Mouse (Mus musculus): ENCODE measurements around the gene Asic2. TPM values are rescaled to one million over a fixed set of nuclear protein-coding genes. Genes with fewer than 3 reads are reported as not detected.
A peak's percentile ranks its signal among the peaks of the same experiment; 100 is the strongest.

Asic2 gene
- polyA plus RNA-seq, 1 experiment from 2014 or later = not detected

DNA sequence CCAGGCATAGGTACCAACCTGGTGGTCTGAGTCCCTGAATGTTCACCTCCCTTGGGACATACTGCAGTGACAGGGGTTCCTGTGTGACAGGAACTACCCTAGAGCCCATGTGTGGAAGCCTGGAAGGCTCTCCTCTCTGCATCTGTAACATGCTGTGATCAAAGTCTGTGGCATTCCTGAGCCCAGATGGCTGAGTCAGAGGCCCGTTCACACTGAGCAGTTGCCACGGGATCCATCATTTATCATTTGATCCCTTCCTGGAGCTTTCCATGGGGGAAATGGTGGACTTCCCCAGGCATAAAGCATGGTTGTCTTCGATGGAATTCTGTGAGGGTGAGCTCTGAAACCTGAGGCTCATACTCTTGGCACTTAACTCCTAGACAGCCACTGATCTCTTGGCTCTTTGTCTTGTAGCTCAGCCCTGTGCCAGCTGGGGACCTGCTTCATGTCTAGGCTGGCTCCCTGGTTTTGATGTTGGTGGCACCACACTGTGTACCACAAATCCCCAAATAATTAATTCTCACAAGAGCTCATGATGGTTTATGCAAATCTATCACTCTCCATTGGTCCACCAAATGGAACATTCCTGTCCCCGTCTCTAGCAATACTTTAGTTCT, 1054.7 kb downstream of the Asic2 start:
- WGBS (ENCODE audit: insufficient replicate concordance) = 30% methylated on average over 4 of the region's 4 CpGs
- no peak overlapping the region for H3K27ac ChIP-seq (ENCODE audit: low read length)
- H3K36me3 ChIP-seq (ENCODE audit: control insufficient read depth, insufficient read depth) = no peaks in the 10 kb centered on the region
- ATAC-seq (ENCODE audit: low read depth) = no peak
- H3K4me3 ChIP-seq (ENCODE audit: low read depth, low read length) = no peak overlapping the region
- H3K4me2 ChIP-seq (ENCODE audit: low read depth, low read length) = no peak overlapping the region
- no peaks in the 10 kb centered on the region for H3K4me1 ChIP-seq (ENCODE audit: control insufficient read depth, low read depth, low read length)
- H3K27me3 ChIP-seq (ENCODE audit: control insufficient read depth, insufficient read depth, low read depth, low read length) = no peaks in the 10 kb centered on the region
- H3K9ac ChIP-seq (ENCODE audit: low read depth, low read length) = no peak overlapping the region
- H3K9me3 ChIP-seq (replicated peaks; ENCODE audit: control insufficient read depth, low read length) = no peaks in the 10 kb centered on the region

DNA sequence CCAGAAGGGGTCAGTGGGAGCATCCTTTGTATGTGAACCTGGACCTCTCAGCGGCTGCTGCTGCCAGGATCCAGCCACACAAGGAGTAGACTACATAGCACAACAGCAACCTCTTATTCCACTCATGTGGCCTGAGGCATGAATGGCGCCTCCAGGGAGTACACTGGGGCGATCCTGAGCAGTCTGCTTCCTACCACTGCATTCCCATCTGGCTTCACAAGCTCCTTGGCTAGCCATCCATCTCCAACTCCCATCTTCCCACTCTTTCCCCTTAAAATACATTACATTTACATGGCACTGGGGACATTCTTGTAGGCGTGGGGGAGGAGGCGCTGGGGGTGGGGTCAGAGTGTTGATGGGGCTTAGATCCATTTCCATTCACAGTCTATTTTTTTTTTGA, 1055.5 kb downstream of the Asic2 start:
- H3K36me3 ChIP-seq (ENCODE audit: control insufficient read depth, insufficient read depth) = no peaks in the 10 kb centered on the region
- 60% methylated on average over 5 of the region's 5 CpGs for WGBS (ENCODE audit: insufficient replicate concordance)
- no peak overlapping the region for H3K9ac ChIP-seq (ENCODE audit: low read depth, low read length)
- no peak for ATAC-seq (ENCODE audit: low read depth)
- no peak overlapping the region for H3K4me3 ChIP-seq (ENCODE audit: low read depth, low read length)
- no peak overlapping the region for H3K27ac ChIP-seq (ENCODE audit: low read length)
- H3K4me1 ChIP-seq (ENCODE audit: control insufficient read depth, low read depth, low read length) = no peaks in the 10 kb centered on the region
- no peaks in the 10 kb centered on the region for H3K27me3 ChIP-seq (ENCODE audit: control insufficient read depth, insufficient read depth, low read depth, low read length)
- H3K4me2 ChIP-seq (ENCODE audit: low read depth, low read length) = no peak overlapping the region
- H3K9me3 ChIP-seq (replicated peaks; ENCODE audit: control insufficient read depth, low read length) = no peaks in the 10 kb centered on the region

DNA sequence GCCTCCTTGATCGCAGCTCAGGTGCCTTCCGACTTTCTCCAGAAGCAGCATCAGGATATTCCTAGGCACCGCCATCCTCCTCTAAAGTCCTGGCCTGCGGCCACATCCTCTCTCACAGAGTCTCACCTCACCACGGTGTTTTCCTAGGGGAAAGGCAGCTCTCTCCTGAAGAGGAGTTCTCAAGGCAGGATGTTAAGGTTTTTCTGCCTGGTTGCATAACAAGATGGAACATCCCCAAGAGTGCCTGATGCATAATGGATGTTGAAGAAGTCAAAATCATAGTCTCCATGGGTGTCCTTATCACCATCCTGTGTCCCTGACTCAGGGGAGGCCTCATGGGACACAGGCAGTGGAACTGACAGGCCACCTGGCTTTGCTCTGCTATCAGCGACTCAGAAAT, 1060.4 kb downstream of the Asic2 start:
- Histone ChIP-seq H3K4me1 (ENCODE audit: control insufficient read depth, low read depth, low read length) (no peaks in the 10 kb centered on the region), H3K36me3 (ENCODE audit: control insufficient read depth, insufficient read depth) (no peaks in the 10 kb centered on the region), H3K9ac (ENCODE audit: low read depth, low read length) (no peak overlapping the region), H3K27me3 (ENCODE audit: control insufficient read depth, insufficient read depth, low read depth, low read length) (no peaks in the 10 kb centered on the region), H3K27ac (ENCODE audit: low read length) (no peak overlapping the region), H3K4me2 (ENCODE audit: low read depth, low read length) (no peak overlapping the region), H3K9me3 (replicated peaks; ENCODE audit: control insufficient read depth, low read length) (no peaks in the 10 kb centered on the region), H3K4me3 (ENCODE audit: low read depth, low read length) (no peak overlapping the region)
- no peak for ATAC-seq (ENCODE audit: low read depth)
- 71% methylated on average over 6 of the region's 6 CpGs for WGBS (ENCODE audit: insufficient replicate concordance)

GRCm38 (mm10) chr11:80906456-80906855, 1061.8 kb downstream of the Asic2 start:
- ATAC-seq (ENCODE audit: low read depth) = no peak
- Histone ChIP-seq H3K9me3 (replicated peaks; ENCODE audit: control insufficient read depth, low read length) (no peaks in the 10 kb centered on the region), H3K27me3 (ENCODE audit: control insufficient read depth, insufficient read depth, low read depth, low read length) (no peaks in the 10 kb centered on the region), H3K4me1 (ENCODE audit: control insufficient read depth, low read depth, low read length) (no peaks in the 10 kb centered on the region), H3K27ac (ENCODE audit: low read length) (no peak overlapping the region), H3K4me2 (ENCODE audit: low read depth, low read length) (no peak overlapping the region), H3K36me3 (ENCODE audit: control insufficient read depth, insufficient read depth) (no peaks in the 10 kb centered on the region), H3K4me3 (ENCODE audit: low read depth, low read length) (no peak overlapping the region), H3K9ac (ENCODE audit: low read depth, low read length) (no peak overlapping the region)
- 24% methylated on average over 4 of the region's 4 CpGs for WGBS (ENCODE audit: insufficient replicate concordance)

DNA sequence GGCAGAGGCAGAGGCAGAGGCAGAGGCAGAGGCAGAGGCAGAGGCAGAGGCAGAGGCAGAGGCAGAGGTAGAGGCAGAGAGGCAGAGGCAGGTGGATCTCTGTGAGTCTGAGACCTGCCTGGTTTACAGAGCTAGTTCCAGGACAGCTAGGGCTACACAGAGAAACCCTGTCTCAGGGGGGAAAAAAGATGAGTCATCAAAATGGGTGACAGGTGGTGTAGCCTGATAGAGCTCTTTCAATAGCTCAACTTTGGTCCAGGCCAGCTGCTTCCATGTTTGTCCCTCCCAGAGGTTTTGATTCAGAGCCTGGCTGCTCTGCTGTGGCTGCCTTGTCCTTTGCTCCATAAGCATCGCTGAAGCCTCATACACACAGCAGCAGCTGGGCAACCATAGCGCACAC, 1063.7 kb downstream of the Asic2 start:
- H3K4me3 ChIP-seq (ENCODE audit: low read depth, low read length) = no peak overlapping the region

GRCm38 (mm10) chr11:80903426-80903825, 1064.8 kb downstream of the Asic2 start:
- no peak for ATAC-seq (ENCODE audit: low read depth)
- 75% methylated on average over 10 of the region's 10 CpGs for WGBS (ENCODE audit: insufficient replicate concordance)
- Histone ChIP-seq H3K27me3 (ENCODE audit: control insufficient read depth, insufficient read depth, low read depth, low read length) (no peaks in the 10 kb centered on the region), H3K4me2 (ENCODE audit: low read depth, low read length) (no peak overlapping the region), H3K36me3 (ENCODE audit: control insufficient read depth, insufficient read depth) (no peaks in the 10 kb centered on the region), H3K4me3 (ENCODE audit: low read depth, low read length) (no peak overlapping the region), H3K4me1 (ENCODE audit: control insufficient read depth, low read depth, low read length) (no peaks in the 10 kb centered on the region), H3K9ac (ENCODE audit: low read depth, low read length) (no peak overlapping the region), H3K27ac (ENCODE audit: low read length) (no peak overlapping the region), H3K9me3 (replicated peaks; ENCODE audit: control insufficient read depth, low read length) (no peaks in the 10 kb centered on the region)

More for the DNA sequence above, 1063.7 kb downstream of the Asic2 start:
- Histone ChIP-seq H3K4me1 (ENCODE audit: control insufficient read depth, low read depth, low read length) (no peaks in the 10 kb centered on the region), H3K4me2 (ENCODE audit: low read depth, low read length) (no peak overlapping the region), H3K9me3 (replicated peaks; ENCODE audit: control insufficient read depth, low read length) (no peaks in the 10 kb centered on the region), H3K9ac (ENCODE audit: low read depth, low read length) (no peak overlapping the region), H3K36me3 (ENCODE audit: control insufficient read depth, insufficient read depth) (no peaks in the 10 kb centered on the region), H3K27ac (ENCODE audit: low read length) (no peak overlapping the region), H3K27me3 (ENCODE audit: control insufficient read depth, insufficient read depth, low read depth, low read length) (no peaks in the 10 kb centered on the region)
- ATAC-seq (ENCODE audit: low read depth) = peak; percentile 43; the same call in 1 of the 2 replicates
- 68% methylated on average over 2 of the region's 2 CpGs for WGBS (ENCODE audit: insufficient replicate concordance)

DNA sequence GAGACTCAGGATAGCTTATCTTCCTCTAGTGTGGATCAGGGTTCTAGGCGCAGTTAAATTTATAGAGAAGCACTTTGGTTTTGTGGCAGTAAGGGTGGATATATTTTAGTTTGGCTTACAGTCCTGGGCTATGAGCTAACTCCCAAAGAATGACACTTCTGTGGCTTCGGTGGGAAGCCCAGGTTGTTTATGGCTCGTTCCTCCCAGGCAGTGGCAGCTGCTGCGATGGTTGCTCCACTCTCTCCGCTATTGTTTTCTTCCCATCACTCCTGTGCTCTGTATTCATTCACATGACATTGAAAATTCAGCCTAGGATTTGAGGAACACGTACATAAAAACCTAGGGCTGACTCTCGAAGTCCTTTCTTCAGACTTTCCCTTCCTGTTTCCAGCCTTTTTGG, 1065.6 kb downstream of the Asic2 start:
- WGBS (ENCODE audit: insufficient replicate concordance) = 40% methylated on average over 7 of the region's 7 CpGs

DNA sequence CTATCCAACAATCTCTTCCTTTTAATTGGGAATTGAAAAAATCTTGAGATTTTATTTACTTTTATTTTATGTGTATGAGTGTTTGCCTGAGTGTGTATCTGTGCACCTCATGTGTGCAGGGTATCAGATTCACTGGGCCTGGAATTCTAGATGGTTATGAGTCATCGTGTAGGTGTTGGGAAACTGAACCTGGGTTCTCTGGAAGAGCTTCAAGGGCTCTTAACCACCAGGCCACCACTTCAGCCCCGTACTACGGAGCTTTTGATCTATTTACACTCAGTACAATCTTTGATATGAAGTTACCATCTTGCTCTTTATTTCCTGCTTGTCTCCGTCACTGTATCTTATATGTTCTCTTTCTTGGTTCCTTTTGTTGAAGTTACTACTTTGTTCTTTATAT, 1067.7 kb downstream of the Asic2 start:
- Histone ChIP-seq H3K9me3 (replicated peaks; ENCODE audit: control insufficient read depth, low read length) (no peaks in the 10 kb centered on the region), H3K4me3 (ENCODE audit: low read depth, low read length) (no peak overlapping the region), H3K4me1 (ENCODE audit: control insufficient read depth, low read depth, low read length) (no peaks in the 10 kb centered on the region), H3K36me3 (ENCODE audit: control insufficient read depth, insufficient read depth) (no peaks in the 10 kb centered on the region), H3K27ac (ENCODE audit: low read length) (no peak overlapping the region), H3K27me3 (ENCODE audit: control insufficient read depth, insufficient read depth, low read depth, low read length) (no peaks in the 10 kb centered on the region), H3K4me2 (ENCODE audit: low read depth, low read length) (no peak overlapping the region), H3K9ac (ENCODE audit: low read depth, low read length) (no peak overlapping the region)
- 65% methylated on average over 4 of the region's 4 CpGs for WGBS (ENCODE audit: insufficient replicate concordance)
- no peak for ATAC-seq (ENCODE audit: low read depth)

More for the DNA sequence above, 1065.6 kb downstream of the Asic2 start:
- no peaks in the 10 kb centered on the region for H3K9me3 ChIP-seq (replicated peaks; ENCODE audit: control insufficient read depth, low read length)
- no peak overlapping the region for H3K27ac ChIP-seq (ENCODE audit: low read length)
- H3K4me2 ChIP-seq (ENCODE audit: low read depth, low read length) = no peak overlapping the region
- no peaks in the 10 kb centered on the region for H3K27me3 ChIP-seq (ENCODE audit: control insufficient read depth, insufficient read depth, low read depth, low read length)
- no peak overlapping the region for H3K9ac ChIP-seq (ENCODE audit: low read depth, low read length)
- H3K36me3 ChIP-seq (ENCODE audit: control insufficient read depth, insufficient read depth) = no peaks in the 10 kb centered on the region
- no peaks in the 10 kb centered on the region for H3K4me1 ChIP-seq (ENCODE audit: control insufficient read depth, low read depth, low read length)
- no peak for ATAC-seq (ENCODE audit: low read depth)
- no peak overlapping the region for H3K4me3 ChIP-seq (ENCODE audit: low read depth, low read length)

DNA sequence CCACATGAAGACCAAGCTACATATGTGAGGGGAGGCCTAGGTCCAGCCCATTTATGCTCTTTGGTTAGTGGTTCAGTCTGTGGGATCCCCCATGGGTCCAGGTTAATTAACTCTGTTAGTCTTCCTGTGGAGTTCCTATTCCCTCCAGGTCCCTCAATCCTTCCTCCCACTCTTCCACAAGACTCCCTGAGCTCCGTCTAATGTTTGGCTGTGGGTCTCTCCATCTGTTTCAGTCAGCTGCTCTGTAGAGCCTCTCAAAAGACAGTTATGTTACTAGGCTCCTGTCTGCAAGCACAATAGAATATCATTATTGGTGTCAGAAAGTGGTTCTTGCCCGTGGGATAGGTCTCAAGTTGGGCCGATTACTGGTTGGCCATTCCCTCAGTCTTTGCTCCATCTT, 1072.4 kb downstream of the Asic2 start:
- Histone ChIP-seq H3K4me1 (ENCODE audit: control insufficient read depth, low read depth, low read length) (no peaks in the 10 kb centered on the region), H3K4me2 (ENCODE audit: low read depth, low read length) (no peak overlapping the region), H3K36me3 (ENCODE audit: control insufficient read depth, insufficient read depth) (no peaks in the 10 kb centered on the region), H3K9ac (ENCODE audit: low read depth, low read length) (no peak overlapping the region), H3K9me3 (replicated peaks; ENCODE audit: control insufficient read depth, low read length) (no peaks in the 10 kb centered on the region), H3K27ac (ENCODE audit: low read length) (no peak overlapping the region), H3K4me3 (ENCODE audit: low read depth, low read length) (no peak overlapping the region), H3K27me3 (ENCODE audit: control insufficient read depth, insufficient read depth, low read depth, low read length) (no peaks in the 10 kb centered on the region)
- no peak for ATAC-seq (ENCODE audit: low read depth)
- 67% methylated on average over 3 of the region's 3 CpGs for WGBS (ENCODE audit: insufficient replicate concordance)

Data from liver, embryonic 16.5 days (tissue).